Mouse (Mus musculus) limb, embryonic 11.5 days (tissue): Measurements from ENCODE around the gene Cmtm2a. TPM values are rescaled to one million over a fixed set of nuclear protein-coding genes. Genes with fewer than 3 reads are reported as not detected.
"Not testable (repeated sequence)": the region's sequence is repeated elsewhere in the genome, so short reads cannot be mapped to it uniquely, and the experiment has no call there.

Experiments used
- ATAC-seq: fragments of 200-750 bp; cut with Nextera tagmentation; 2 replicates; pipeline ENCODE4 v1.8.0; 2017; ENCODE audit warnings: low read depth; ENCODE audit not compliant: insufficient number of reproducible peaks, low FRiP score, low TSS enrichment
- DNase-seq: peaks from one replicate; pipeline ENCODE4 v3.0.0-alpha.2; 2015; ENCODE audit warnings: low spot score
- H3K27ac ChIP-seq: fragments of 300-500 bp; sonication (generic); replicated peaks from 2 replicates; pipeline ENCODE4 v1.5.1; 2014; ENCODE audit warnings: low read depth, mild to moderate bottlenecking, low read length
- H3K27me3 ChIP-seq: fragments of 300-500 bp; sonication (generic); 2 replicates; pipeline ENCODE4 v1.6.1; 2014; ENCODE audit warnings: mild to moderate bottlenecking, low read length, mixed read lengths; ENCODE audit not compliant: control insufficient read depth, insufficient read depth
- H3K36me3 ChIP-seq: fragments of 300-500 bp; sonication (generic); 2 replicates; pipeline ENCODE4 v1.6.1; 2014; ENCODE audit warnings: mild to moderate bottlenecking, low read length, moderate library complexity, mixed read lengths; ENCODE audit not compliant: control insufficient read depth, insufficient read depth
- H3K4me1 ChIP-seq: fragments of 300-500 bp; sonication (generic); 2 replicates; pipeline ENCODE4 v1.6.1; 2014; ENCODE audit warnings: low read length, mixed read lengths; ENCODE audit not compliant: control insufficient read depth, insufficient read depth
- H3K4me2 ChIP-seq: fragments of 300-500 bp; sonication (generic); 2 replicates; pipeline ENCODE4 v1.6.1; 2014; ENCODE audit warnings: low read depth, mild to moderate bottlenecking, moderate library complexity; ENCODE audit not compliant: severe bottlenecking
- H3K4me3 ChIP-seq: fragments of 300-500 bp; sonication (generic); 2 replicates; pipeline ENCODE4 v1.5.1; 2014; ENCODE audit warnings: low read depth, low read length
- H3K9ac ChIP-seq: fragments of 300-500 bp; sonication (generic); 2 replicates; pipeline ENCODE4 v1.6.1; 2014; ENCODE audit warnings: mild to moderate bottlenecking, low read length
- H3K9me3 ChIP-seq: fragments of 300-500 bp; sonication (generic); 2 replicates; pipeline ENCODE4 v1.6.1; 2016; ENCODE audit warnings: low read length; ENCODE audit not compliant: control insufficient read depth
- WGBS: fragments of 180-500 bp; shearing (Covaris S2); extraction: QIAGEN DNeasy Blood & Tissue Kit; methylation state at CpG from one replicate; pipeline ENCODE4 v1.1.7; 2014; 5-methylcytosine and 5-hydroxymethylcytosine counted together
- polyA plus RNA-seq: library from polyadenylated mRNA; unstranded; fragments of >200 nt; fragmentation: Nextera tagmentation; extraction: Ambion mirVana; gene quantifications from 2 replicates; pipeline ENCODE4 v1.2.1, GENCODE M21; 2014

The Cmtm2a gene
- polyA plus RNA-seq, 1 experiment from 2014 or later = not detected

GRCm38 (mm10) chr8:104336806-104337205 lies 43.8 kb upstream of the Cmtm2a start:
- no peak overlapping the region for H3K4me2 ChIP-seq
- no peaks in the 10 kb centered on the region; the same call in 1 of the 2 replicates for H3K4me1 ChIP-seq
- DNase-seq (no peak), ATAC-seq (no peak)
- H3K36me3 ChIP-seq = no peaks in the 10 kb centered on the region
- H3K9ac ChIP-seq = no peak overlapping the region
- H3K9me3 ChIP-seq = no peaks in the 10 kb centered on the region
- no peak overlapping the region for H3K27ac ChIP-seq
- no peak overlapping the region for H3K4me3 ChIP-seq
- H3K27me3 ChIP-seq = no peaks in the 10 kb centered on the region
- 78% methylated on average over 1 of the region's 1 CpGs for WGBS

GRCm38 (mm10) chr8:104334196-104334595 lies 41.2 kb upstream of the Cmtm2a start:
- 71% methylated on average over 1 of the region's 1 CpGs for WGBS
- ATAC-seq = no peak
- peak; percentile 14 for DNase-seq

GRCm38 (mm10) chr8:104333786-104334185 lies 40.8 kb upstream of the Cmtm2a start:
- Histone ChIP-seq H3K4me1 (no peaks in the 10 kb centered on the region), H3K4me2 (no peak overlapping the region), H3K9ac (no peak overlapping the region), H3K4me3 (no peak overlapping the region), H3K36me3 (no peaks in the 10 kb centered on the region), H3K27me3 (no peaks in the 10 kb centered on the region), H3K27ac (no peak overlapping the region), H3K9me3 (no peaks in the 10 kb centered on the region)
- WGBS = 78% methylated on average over 5 of the region's 5 CpGs
- ATAC-seq (no peak), DNase-seq (peak; percentile 8)

More at GRCm38 (mm10) chr8:104334196-104334595, 41.2 kb upstream of the Cmtm2a start:
- no peaks in the 10 kb centered on the region for H3K9me3 ChIP-seq
- no peak overlapping the region for H3K4me2 ChIP-seq
- no peak overlapping the region for H3K4me3 ChIP-seq
- no peak overlapping the region for H3K27ac ChIP-seq
- no peaks in the 10 kb centered on the region for H3K36me3 ChIP-seq
- no peaks in the 10 kb centered on the region for H3K27me3 ChIP-seq
- no peak overlapping the region for H3K9ac ChIP-seq
- no peaks in the 10 kb centered on the region for H3K4me1 ChIP-seq

- H3K36me3 ChIP-seq = no peaks in the 10 kb centered on the region
- no peak overlapping the region for H3K4me3 ChIP-seq
- no peak for ATAC-seq
- H3K9ac ChIP-seq = no peak overlapping the region
- H3K27me3 ChIP-seq = no peaks in the 10 kb centered on the region
- no peak for DNase-seq
- WGBS = 73% methylated on average over 5 of the region's 5 CpGs
- no peak overlapping the region for H3K4me2 ChIP-seq
- no peak overlapping the region for H3K27ac ChIP-seq
- no peaks in the 10 kb centered on the region for H3K4me1 ChIP-seq
- H3K9me3 ChIP-seq = no peaks in the 10 kb centered on the region
These were observed 40.0 kb upstream of the Cmtm2a start for GRCm38 (mm10) chr8:104332665-104333631.

GRCm38 (mm10) chr8:104321930-104322329 lies 28.9 kb upstream of the Cmtm2a start, which contains the start of gene Cmtm2b:
Cmtm2b (plus strand) TSS chr8:104322230.
- H3K27me3 ChIP-seq, H3K4me3 ChIP-seq, H3K27ac ChIP-seq, H3K4me2 ChIP-seq, DNase-seq, H3K9ac ChIP-seq, H3K9me3 ChIP-seq, H3K36me3 ChIP-seq, ATAC-seq, H3K4me1 ChIP-seq: not testable (repeated sequence)
- WGBS = 95% methylated on average over 12 of the region's 12 CpGs

- H3K36me3 ChIP-seq, DNase-seq, ATAC-seq, H3K4me3 ChIP-seq, H3K4me1 ChIP-seq, H3K27me3 ChIP-seq, H3K27ac ChIP-seq, H3K9ac ChIP-seq, H3K9me3 ChIP-seq, H3K4me2 ChIP-seq: not testable (repeated sequence)
- 84% methylated on average over 9 of the region's 11 CpGs for WGBS
These were observed 28.3 kb upstream of the Cmtm2a start, which contains the start of gene Gm11020 for GRCm38 (mm10) chr8:104321267-104321666. Gm11020 (plus strand) TSS chr8:104321567.

GRCm38 (mm10) chr8:104313311-104313710 lies 20.3 kb upstream of the Cmtm2a start:
- Histone ChIP-seq H3K27me3 (no peaks in the 10 kb centered on the region), H3K27ac (no peak overlapping the region), H3K9me3 (no peaks in the 10 kb centered on the region), H3K9ac (no peak overlapping the region), H3K4me1 (no peaks in the 10 kb centered on the region), H3K4me2 (no peak overlapping the region), H3K4me3 (no peak overlapping the region), H3K36me3 (no peaks in the 10 kb centered on the region)
- 70% methylated on average over 4 of the region's 4 CpGs for WGBS
- DNase-seq (no peak), ATAC-seq (no peak)

GRCm38 (mm10) chr8:104312023-104312422 lies 19.0 kb upstream of the Cmtm2a start:
- H3K27ac ChIP-seq, H3K27me3 ChIP-seq, H3K4me3 ChIP-seq, H3K4me2 ChIP-seq, H3K9ac ChIP-seq, ATAC-seq, H3K36me3 ChIP-seq, DNase-seq, H3K4me1 ChIP-seq, H3K9me3 ChIP-seq: not testable (repeated sequence)
- 79% methylated on average over 3 of the region's 3 CpGs for WGBS
